Mouse (Mus musculus): ENCODE measurements around the gene Klhl26.
"Not testable (repeated sequence)": the region's sequence is repeated elsewhere in the genome, so short reads cannot be mapped to it uniquely, and the experiment has no call there.

The Klhl26 gene

GRCm38 (mm10) chr8:70476333-70477268 is at the start of gene Klhl26:
Gene Klhl26 (minus strand): TSS chr8:70476968.
- in situ Hi-C loops (cut with MboI, MseI): no loop called here

GRCm38 (mm10) chr8:70522592-70523403 is 46.0 kb upstream of the Klhl26 start:
- in situ Hi-C loops (cut with MboI, MseI): no loop called here

GRCm38 (mm10) chr8:70519606-70520005 is 42.8 kb upstream of the Klhl26 start:
- in situ Hi-C loops (cut with MboI, MseI): no loop called here

- in situ Hi-C loops (cut with MboI, MseI): no loop called here
These were observed 42.3 kb upstream of the Klhl26 start for GRCm38 (mm10) chr8:70519043-70519442.

GRCm38 (mm10) chr8:70517940-70518643 is 41.3 kb upstream of the Klhl26 start:
- in situ Hi-C loops (cut with MboI, MseI): no loop called here

GRCm38 (mm10) chr8:70513441-70513840 is 36.7 kb upstream of the Klhl26 start:
- in situ Hi-C loops (cut with MboI, MseI): no loop called here

- in situ Hi-C loops (cut with MboI, MseI): no loop called here
These were observed 35.6 kb upstream of the Klhl26 start for GRCm38 (mm10) chr8:70512253-70512903.

- in situ Hi-C loops (cut with MboI, MseI): no loop called here
These were observed 35.0 kb upstream of the Klhl26 start for GRCm38 (mm10) chr8:70511770-70512169.

GRCm38 (mm10) chr8:70511174-70511573 is 34.4 kb upstream of the Klhl26 start:
- in situ Hi-C loops (cut with MboI, MseI): not testable (repeated sequence)

- in situ Hi-C loops (cut with MboI, MseI): no loop called here
These were observed 33.6 kb upstream of the Klhl26 start, which contains the start of gene Uba52 for GRCm38 (mm10) chr8:70510228-70510915. Gene Uba52 (minus strand): TSS chr8:70510801.

GRCm38 (mm10) chr8:70509281-70509952 is 32.6 kb upstream of the Klhl26 start:
- in situ Hi-C loops (cut with MboI, MseI): no loop called here

- in situ Hi-C loops (cut with MboI, MseI): no loop called here
These were observed 30.2 kb upstream of the Klhl26 start for GRCm38 (mm10) chr8:70507027-70507393.

GRCm38 (mm10) chr8:70506328-70507026 is 29.7 kb upstream of the Klhl26 start, which contains the start of gene Rex1bd:
Gene Rex1bd (minus strand): TSS chr8:70506752.
- in situ Hi-C loops (cut with MboI, MseI): no loop called here

- in situ Hi-C loops (cut with MboI, MseI): no loop called here
These were observed 29.0 kb upstream of the Klhl26 start for GRCm38 (mm10) chr8:70505698-70506327.

GRCm38 (mm10) chr8:70504851-70505250 is 28.1 kb upstream of the Klhl26 start:
- in situ Hi-C loops (cut with MboI, MseI): loop anchor here (5.0 kb wide), 1 partner anchor 88 kb away; no protein-coding TSS in a partner anchor

GRCm38 (mm10) chr8:70504291-70504716 is 27.5 kb upstream of the Klhl26 start:
- in situ Hi-C loops (cut with MboI, MseI): loop anchor here (5.0 kb wide), 1 partner anchor 87 kb away; no protein-coding TSS in a partner anchor

GRCm38 (mm10) chr8:70503062-70503750 is 26.4 kb upstream of the Klhl26 start:
- in situ Hi-C loops (cut with MboI, MseI): loop anchor here (5.0 kb wide), 1 partner anchor 86 kb away; no protein-coding TSS in a partner anchor

- in situ Hi-C loops (cut with MboI, MseI): loop anchor here (5.0 kb wide), 1 partner anchor 85 kb away; no protein-coding TSS in a partner anchor
These were observed 25.8 kb upstream of the Klhl26 start for GRCm38 (mm10) chr8:70502540-70502939.
